Mouse (Mus musculus): ENCODE results near the gene Pkn1. TPM values are rescaled to one million over a fixed set of nuclear protein-coding genes. Genes with fewer than 3 reads are reported as not detected.

Pkn1 gene
- polyA plus RNA-seq, 1 experiment from 2014 or later: 36.1 TPM

GRCm38 (mm10) chr8:83715771-83716170 is 16.8 kb upstream of the Pkn1 start:
- H3K4me2 ChIP-seq (replicated peaks; ENCODE audit: low read depth, low read length): peak overlapping the region; percentile 68
- ATAC-seq (ENCODE audit: low FRiP score, low TSS enrichment): no peak

GRCm38 (mm10) chr8:83715031-83715690 is 16.2 kb upstream of the Pkn1 start, which contains the start of gene Ddx39:
Gene Ddx39 (plus strand): TSS chr8:83715177.
- ATAC-seq (ENCODE audit: low FRiP score, low TSS enrichment): peak; percentile 100
- H3K4me1 ChIP-seq (ENCODE audit: control insufficient read depth, insufficient read depth, low read length): peaks cover 13% of the 10 kb centered on the region
- peak within 1 kb of the TSS; percentile 86 for H3K9ac ChIP-seq (ENCODE audit: low read depth, low read length)
- H3K9me3 ChIP-seq (ENCODE audit: control insufficient read depth, low read length): no peaks in the 10 kb centered on the region
- peak within 1 kb of the TSS; percentile 86 for H3K27ac ChIP-seq (ENCODE audit: low read depth, low read length)
- peak within 1 kb of the TSS; percentile 68 for H3K4me2 ChIP-seq (replicated peaks; ENCODE audit: low read depth, low read length)
- no peaks in the 10 kb centered on the region for H3K27me3 ChIP-seq (ENCODE audit: control insufficient read depth, insufficient read depth, low read length)
- H3K4me3 ChIP-seq (ENCODE audit: low read length): peak within 1 kb of the TSS; percentile 82
- under 1% methylated on average over 62 of the region's 63 CpGs for WGBS
- peaks cover 10% of the 10 kb centered on the region for H3K36me3 ChIP-seq (ENCODE audit: control insufficient read depth, insufficient read depth, low read length)

More at GRCm38 (mm10) chr8:83715771-83716170, 16.8 kb upstream of the Pkn1 start:
- H3K9me3 ChIP-seq (ENCODE audit: control insufficient read depth, low read length): no peaks in the 10 kb centered on the region
- H3K36me3 ChIP-seq (ENCODE audit: control insufficient read depth, insufficient read depth, low read length): peaks cover 16% of the 10 kb centered on the region
- peak overlapping the region; percentile 82 for H3K4me3 ChIP-seq (ENCODE audit: low read length)
- WGBS: under 1% methylated on average over 17 of the region's 17 CpGs
- peak overlapping the region; percentile 86 for H3K9ac ChIP-seq (ENCODE audit: low read depth, low read length)
- H3K4me1 ChIP-seq (ENCODE audit: control insufficient read depth, insufficient read depth, low read length): peaks cover 13% of the 10 kb centered on the region
- no peaks in the 10 kb centered on the region for H3K27me3 ChIP-seq (ENCODE audit: control insufficient read depth, insufficient read depth, low read length)
- peak overlapping the region; percentile 86; the same call in 1 of the 2 replicates for H3K27ac ChIP-seq (ENCODE audit: low read depth, low read length)

GRCm38 (mm10) chr8:83714676-83715030 is 15.7 kb upstream of the Pkn1 start:
- ATAC-seq (ENCODE audit: low FRiP score, low TSS enrichment): peak; percentile 21

GRCm38 (mm10) chr8:83707554-83707953 is 8.6 kb upstream of the Pkn1 start:
- Histone ChIP-seq H3K4me2 (replicated peaks; ENCODE audit: low read depth, low read length) (no peak overlapping the region), H3K9me3 (ENCODE audit: control insufficient read depth, low read length) (no peaks in the 10 kb centered on the region), H3K36me3 (ENCODE audit: control insufficient read depth, insufficient read depth, low read length) (no peaks in the 10 kb centered on the region), H3K9ac (ENCODE audit: low read depth, low read length) (no peak overlapping the region), H3K4me3 (ENCODE audit: low read length) (no peak overlapping the region), H3K4me1 (ENCODE audit: control insufficient read depth, insufficient read depth, low read length) (no peaks in the 10 kb centered on the region), H3K27ac (ENCODE audit: low read depth, low read length) (no peak overlapping the region), H3K27me3 (ENCODE audit: control insufficient read depth, insufficient read depth, low read length) (0 out of 2 replicates have a peak, but pooled peaks cover 3% of the 10 kb centered on the region)
- ATAC-seq (ENCODE audit: low FRiP score, low TSS enrichment): no peak
- 76% methylated on average over 8 of the region's 8 CpGs for WGBS

More at GRCm38 (mm10) chr8:83714676-83715030, 15.7 kb upstream of the Pkn1 start:
- peak overlapping the region; percentile 82 for H3K4me3 ChIP-seq (ENCODE audit: low read length)
- 19% methylated on average over 8 of the region's 8 CpGs for WGBS
- peak overlapping the region; percentile 42 for H3K4me2 ChIP-seq (replicated peaks; ENCODE audit: low read depth, low read length)
- H3K36me3 ChIP-seq (ENCODE audit: control insufficient read depth, insufficient read depth, low read length): peaks cover 5% of the 10 kb centered on the region
- no peaks in the 10 kb centered on the region for H3K9me3 ChIP-seq (ENCODE audit: control insufficient read depth, low read length)
- no peak overlapping the region for H3K27ac ChIP-seq (ENCODE audit: low read depth, low read length)
- H3K4me1 ChIP-seq (ENCODE audit: control insufficient read depth, insufficient read depth, low read length): peaks cover 13% of the 10 kb centered on the region
- H3K27me3 ChIP-seq (ENCODE audit: control insufficient read depth, insufficient read depth, low read length): no peaks in the 10 kb centered on the region
- H3K9ac ChIP-seq (ENCODE audit: low read depth, low read length): no peak overlapping the region; the same call in 1 of the 2 replicates

GRCm38 (mm10) chr8:83706411-83706810 is 7.4 kb upstream of the Pkn1 start:
- Histone ChIP-seq H3K4me1 (ENCODE audit: control insufficient read depth, insufficient read depth, low read length) (no peaks in the 10 kb centered on the region), H3K4me3 (ENCODE audit: low read length) (no peak overlapping the region), H3K27me3 (ENCODE audit: control insufficient read depth, insufficient read depth, low read length) (0 out of 2 replicates have a peak, but pooled peaks cover 3% of the 10 kb centered on the region), H3K9ac (ENCODE audit: low read depth, low read length) (no peak overlapping the region), H3K27ac (ENCODE audit: low read depth, low read length) (no peak overlapping the region), H3K36me3 (ENCODE audit: control insufficient read depth, insufficient read depth, low read length) (no peaks in the 10 kb centered on the region), H3K9me3 (ENCODE audit: control insufficient read depth, low read length) (peaks cover 2% of the 10 kb centered on the region; the same call in 1 of the 2 replicates), H3K4me2 (replicated peaks; ENCODE audit: low read depth, low read length) (no peak overlapping the region)
- WGBS: 62% methylated on average over 5 of the region's 5 CpGs
- ATAC-seq (ENCODE audit: low FRiP score, low TSS enrichment): no peak

GRCm38 (mm10) chr8:83703426-83703825 is 4.4 kb upstream of the Pkn1 start:
- H3K4me1 ChIP-seq (ENCODE audit: control insufficient read depth, insufficient read depth, low read length): peaks cover 4% of the 10 kb centered on the region; the same call in 1 of the 2 replicates
- no peak for ATAC-seq (ENCODE audit: low FRiP score, low TSS enrichment)
- H3K4me3 ChIP-seq (ENCODE audit: low read length): no peak overlapping the region
- 0 out of 2 replicates have a peak, but pooled peaks cover 3% of the 10 kb centered on the region for H3K27me3 ChIP-seq (ENCODE audit: control insufficient read depth, insufficient read depth, low read length)
- WGBS: 81% methylated on average over 4 of the region's 4 CpGs
- no peak overlapping the region for H3K9ac ChIP-seq (ENCODE audit: low read depth, low read length)
- H3K36me3 ChIP-seq (ENCODE audit: control insufficient read depth, insufficient read depth, low read length): no peaks in the 10 kb centered on the region
- no peak overlapping the region for H3K4me2 ChIP-seq (replicated peaks; ENCODE audit: low read depth, low read length)
- H3K27ac ChIP-seq (ENCODE audit: low read depth, low read length): no peak overlapping the region
- H3K9me3 ChIP-seq (ENCODE audit: control insufficient read depth, low read length): peaks cover 3% of the 10 kb centered on the region; the same call in 1 of the 2 replicates

- no peak overlapping the region for H3K4me2 ChIP-seq (replicated peaks; ENCODE audit: low read depth, low read length)
- peaks cover 14% of the 10 kb centered on the region for H3K4me1 ChIP-seq (ENCODE audit: control insufficient read depth, insufficient read depth, low read length)
- 0 out of 2 replicates have a peak, but pooled peaks cover 3% of the 10 kb centered on the region for H3K27me3 ChIP-seq (ENCODE audit: control insufficient read depth, insufficient read depth, low read length)
- no peak overlapping the region for H3K27ac ChIP-seq (ENCODE audit: low read depth, low read length)
- H3K4me3 ChIP-seq (ENCODE audit: low read length): no peak overlapping the region
- no peak for ATAC-seq (ENCODE audit: low FRiP score, low TSS enrichment)
- peaks cover 3% of the 10 kb centered on the region; the same call in 1 of the 2 replicates for H3K9me3 ChIP-seq (ENCODE audit: control insufficient read depth, low read length)
- 82% methylated on average over 9 of the region's 9 CpGs for WGBS
- no peak overlapping the region for H3K9ac ChIP-seq (ENCODE audit: low read depth, low read length)
- H3K36me3 ChIP-seq (ENCODE audit: control insufficient read depth, insufficient read depth, low read length): no peaks in the 10 kb centered on the region
These were observed 1.6 kb upstream of the Pkn1 start for GRCm38 (mm10) chr8:83700423-83701085.

GRCm38 (mm10) chr8:83699566-83699965 is 587 bp upstream of the Pkn1 start:
- H3K36me3 ChIP-seq (ENCODE audit: control insufficient read depth, insufficient read depth, low read length): no peaks in the 10 kb centered on the region
- ATAC-seq (ENCODE audit: low FRiP score, low TSS enrichment): no peak

More at GRCm38 (mm10) chr8:83699566-83699965, 587 bp upstream of the Pkn1 start:
- Histone ChIP-seq H3K4me3 (ENCODE audit: low read length) (peak overlapping the region; percentile 82), H3K9me3 (ENCODE audit: control insufficient read depth, low read length) (peaks cover 3% of the 10 kb centered on the region; the same call in 1 of the 2 replicates), H3K27ac (ENCODE audit: low read depth, low read length) (peak overlapping the region; percentile 89), H3K4me1 (ENCODE audit: control insufficient read depth, insufficient read depth, low read length) (peaks cover 21% of the 10 kb centered on the region), H3K4me2 (replicated peaks; ENCODE audit: low read depth, low read length) (peak overlapping the region; percentile 95), H3K9ac (ENCODE audit: low read depth, low read length) (peak overlapping the region; percentile 89), H3K27me3 (ENCODE audit: control insufficient read depth, insufficient read depth, low read length) (0 out of 2 replicates have a peak, but pooled peaks cover under 1% of the 10 kb centered on the region)
- WGBS: 11% methylated on average over 9 of the region's 9 CpGs

Measured in kidney, embryonic 14.5 days (tissue).